Mouse (Mus musculus): ENCODE results near the gene Dtnb.

Gene Dtnb

DNA sequence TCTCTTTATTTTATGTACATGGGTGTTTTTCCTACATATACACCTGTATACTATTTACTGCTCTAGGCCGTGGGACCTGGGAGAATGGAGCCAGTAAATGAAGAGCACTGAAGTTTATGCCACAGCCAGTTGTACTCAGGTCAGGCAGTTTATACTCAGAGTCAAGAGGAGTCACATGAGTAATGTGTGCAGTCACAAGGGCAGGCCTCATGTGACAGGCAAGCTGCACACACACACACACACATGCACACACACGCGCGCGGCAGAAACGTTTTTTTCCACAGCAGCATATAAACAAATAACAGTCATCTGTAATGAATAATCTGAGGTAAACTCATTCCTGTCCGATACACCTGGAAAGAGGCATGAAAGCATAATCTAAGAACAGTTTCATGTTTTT lies 164.8 kb downstream of the Dtnb start:
- DNase-seq = no peak

DNA sequence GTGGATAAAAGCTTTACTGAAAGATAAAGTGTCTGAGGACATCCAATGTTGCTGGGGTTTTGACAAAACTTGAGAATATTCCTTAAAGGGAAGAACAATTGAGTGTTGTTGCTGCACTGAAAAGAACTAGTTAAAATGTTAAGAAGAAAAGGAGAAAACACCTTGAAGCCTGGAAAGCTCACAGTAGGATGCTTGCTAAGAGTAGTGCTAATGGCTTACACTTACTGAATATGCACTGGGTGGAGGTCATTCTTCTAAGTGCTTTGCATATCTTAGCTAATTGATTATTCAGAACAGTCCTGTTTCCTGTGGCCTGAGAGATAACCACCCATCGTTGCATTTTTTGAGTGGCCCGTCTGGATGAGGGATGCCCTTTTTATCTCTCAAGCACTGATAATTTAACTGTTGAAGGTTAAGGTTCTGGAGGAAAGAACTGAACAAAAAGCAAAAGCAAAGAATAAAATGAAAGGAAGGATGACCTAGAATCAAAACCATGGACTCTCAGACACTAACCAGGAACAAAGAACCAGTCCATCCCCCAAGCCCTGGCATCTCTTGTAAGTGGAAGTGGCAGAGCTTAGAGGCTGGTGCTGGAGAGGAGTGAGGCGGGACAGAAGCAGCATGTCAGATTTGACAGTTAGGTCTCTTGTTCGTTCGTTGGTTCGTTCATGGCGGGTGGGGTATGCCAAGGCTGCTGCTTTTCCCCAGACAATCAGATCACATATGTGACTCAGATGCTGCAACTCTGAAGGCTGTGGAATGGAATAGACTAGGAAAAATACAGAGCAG lies 166.8 kb downstream of the Dtnb start:
- DNase-seq = no peak

DNA sequence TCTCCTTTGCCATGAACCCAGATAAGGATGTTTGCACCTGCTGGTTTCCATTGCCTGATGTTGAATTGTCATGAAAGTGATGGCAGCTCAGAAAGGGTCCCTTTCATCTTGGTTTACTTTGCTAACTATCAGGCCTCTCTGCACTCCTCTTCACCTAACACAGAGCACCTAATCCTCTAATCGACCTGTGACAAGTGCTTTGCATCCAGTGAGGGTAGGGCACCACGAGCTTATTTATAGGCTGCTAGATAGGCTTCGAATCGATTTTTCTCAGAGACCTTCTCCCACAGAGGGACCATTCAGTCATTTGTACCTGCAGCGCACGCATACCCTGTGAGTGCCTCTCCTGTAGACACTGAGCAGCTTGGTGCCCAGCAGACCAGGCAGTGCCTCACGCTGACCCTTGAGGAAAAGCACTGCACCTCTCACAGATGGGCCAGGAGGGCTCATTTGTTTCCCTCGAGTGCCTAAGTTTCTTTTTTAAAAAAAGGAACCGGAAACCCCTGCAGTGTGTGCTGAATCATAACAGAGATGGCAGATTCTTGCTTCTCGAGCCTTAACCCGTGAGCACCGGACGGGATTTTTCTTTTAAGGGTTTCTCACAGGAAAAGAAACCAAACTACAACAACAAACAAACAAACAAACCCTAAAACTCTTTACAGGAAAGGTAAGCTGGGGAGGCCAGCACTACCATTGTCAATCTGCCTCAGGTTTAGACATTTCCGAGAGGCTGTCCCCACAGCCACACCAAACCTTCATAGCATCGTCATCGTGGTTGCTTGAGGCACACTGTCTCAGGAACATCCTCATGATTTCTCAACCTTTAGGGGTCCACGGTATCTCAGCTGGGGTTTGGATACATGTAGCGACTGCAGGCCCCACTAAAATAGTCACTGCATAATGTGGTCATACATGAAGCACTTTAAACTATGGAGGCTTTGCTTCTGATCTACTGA lies 167.8 kb downstream of the Dtnb start:
- no peak for DNase-seq

DNA sequence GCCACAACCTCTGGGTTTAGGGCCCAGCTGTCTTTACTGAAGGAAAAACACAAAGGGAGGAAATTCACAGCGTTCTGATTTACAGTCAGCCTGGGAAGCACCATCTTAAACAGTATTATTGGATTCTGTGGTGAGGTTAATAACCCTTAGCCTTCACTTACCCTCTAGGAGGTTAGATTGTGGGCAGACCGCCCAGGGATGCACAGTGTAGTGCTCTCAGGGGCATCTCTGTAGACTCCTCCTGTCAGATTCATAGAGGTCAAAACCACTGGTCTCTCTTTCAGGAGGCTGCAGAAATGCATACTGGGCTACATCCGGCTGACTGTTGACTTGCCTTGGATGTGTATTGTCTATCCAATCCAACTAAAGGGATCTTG lies 168.5 kb downstream of the Dtnb start:
- no peak for DNase-seq

DNA sequence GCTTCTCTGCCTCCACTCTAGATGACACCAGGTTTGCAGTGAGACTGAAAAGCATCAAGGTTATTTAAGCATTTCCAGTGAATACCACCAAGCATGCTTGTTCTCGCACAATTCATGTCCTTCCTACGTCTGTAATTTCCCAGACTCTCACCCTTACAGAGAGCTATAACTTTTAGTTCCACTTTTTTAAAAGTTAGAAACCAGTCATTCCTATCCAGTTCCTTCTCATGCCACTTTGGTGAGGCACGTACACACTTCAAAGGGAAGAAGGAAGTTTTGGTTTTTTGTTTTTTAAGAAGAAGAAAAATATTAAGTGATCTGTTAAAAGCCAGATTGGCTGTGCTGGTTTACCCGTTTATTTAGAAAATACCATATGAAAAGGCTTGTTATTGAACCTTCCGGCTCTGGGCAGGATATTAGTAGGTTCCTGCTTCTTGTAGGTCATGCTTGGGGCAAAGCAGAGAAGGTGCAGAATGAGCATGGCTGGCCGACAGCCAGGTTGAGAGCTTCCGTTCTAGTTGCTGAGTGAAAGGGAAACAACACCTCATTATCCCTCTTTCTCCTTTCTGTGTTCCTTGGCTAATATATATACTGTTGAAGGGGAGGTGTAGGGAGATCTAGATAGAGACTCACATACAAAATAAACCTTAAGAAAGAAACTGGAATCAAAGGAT lies 173.4 kb downstream of the Dtnb start:
- peak; percentile 14 for DNase-seq

DNA sequence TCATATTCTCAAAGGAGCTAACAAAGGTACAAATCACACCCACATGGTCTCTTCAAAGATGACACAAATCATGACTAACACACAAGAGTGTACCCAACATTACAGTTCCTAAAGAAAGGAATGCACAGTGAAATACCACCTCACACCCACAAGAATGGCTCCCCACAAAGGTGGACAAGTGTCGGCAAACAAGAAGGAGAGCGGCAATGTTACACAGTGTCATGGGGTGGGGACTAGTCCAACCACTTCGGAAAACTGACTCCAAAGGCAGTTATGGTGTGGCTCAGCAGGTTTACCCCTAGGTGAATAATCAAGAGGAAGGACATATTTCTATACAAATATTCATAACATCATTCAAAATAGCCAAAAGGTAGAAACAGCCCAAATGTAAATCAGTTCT lies 174.2 kb downstream of the Dtnb start:
- no peak for DNase-seq

DNA sequence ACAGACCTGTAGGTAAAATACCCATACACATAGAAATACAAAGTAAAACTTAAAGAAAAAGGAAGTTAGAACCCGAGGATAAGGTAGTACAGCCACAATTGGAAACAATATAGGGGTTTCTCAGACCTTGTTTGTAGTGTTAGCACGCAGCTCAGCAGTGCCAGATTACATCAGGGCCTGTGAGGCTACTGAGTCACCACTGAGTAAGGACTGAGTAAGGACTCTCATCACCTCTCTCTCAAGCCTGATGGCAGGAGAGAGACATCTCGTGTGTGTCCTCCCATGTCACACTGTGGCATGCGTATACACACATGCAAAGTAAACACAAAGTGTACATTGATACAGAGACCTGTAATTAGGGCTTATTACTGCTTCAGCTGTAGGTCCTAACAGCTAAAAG lies 175.4 kb downstream of the Dtnb start:
- DNase-seq = no peak

DNA sequence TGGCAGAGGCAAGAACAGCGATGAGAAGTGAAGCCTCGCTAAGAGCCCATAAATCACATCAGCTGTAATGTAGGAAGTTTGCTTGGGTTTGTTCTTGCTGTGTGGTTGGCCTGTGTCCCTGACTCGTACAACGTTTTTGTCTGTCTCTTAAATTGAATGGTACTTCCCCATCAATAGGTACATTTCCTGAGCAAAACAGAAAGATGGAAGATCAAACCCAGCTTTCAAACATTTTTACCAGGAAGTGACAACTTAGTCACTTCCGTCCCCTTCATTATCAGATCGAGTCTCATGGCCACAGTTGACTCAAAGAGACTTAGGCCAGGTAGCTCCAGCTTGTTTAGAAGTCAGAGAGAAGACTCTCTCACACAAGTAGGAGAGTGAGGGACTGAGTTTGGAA lies 183.3 kb downstream of the Dtnb start:
- no peak for DNase-seq

DNA sequence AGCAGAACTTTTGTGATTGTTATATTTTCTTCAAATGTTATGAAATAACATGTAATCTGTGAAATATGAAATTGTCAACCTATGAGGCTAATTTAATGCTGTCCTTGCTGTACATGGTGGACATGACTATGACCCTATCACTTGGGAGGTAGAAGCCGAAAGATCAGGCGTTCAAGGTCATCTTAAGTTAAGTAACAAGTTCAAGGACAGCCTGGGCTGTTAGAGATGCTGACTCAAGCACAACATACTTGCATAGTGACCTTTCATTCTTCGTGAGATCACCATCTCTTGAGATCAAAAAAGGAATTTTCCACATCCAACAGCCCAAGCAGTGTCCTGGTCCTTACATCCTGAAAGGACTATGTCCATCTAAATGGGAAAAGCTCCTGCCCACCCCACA lies 184.0 kb downstream of the Dtnb start:
- DNase-seq = no peak

DNA sequence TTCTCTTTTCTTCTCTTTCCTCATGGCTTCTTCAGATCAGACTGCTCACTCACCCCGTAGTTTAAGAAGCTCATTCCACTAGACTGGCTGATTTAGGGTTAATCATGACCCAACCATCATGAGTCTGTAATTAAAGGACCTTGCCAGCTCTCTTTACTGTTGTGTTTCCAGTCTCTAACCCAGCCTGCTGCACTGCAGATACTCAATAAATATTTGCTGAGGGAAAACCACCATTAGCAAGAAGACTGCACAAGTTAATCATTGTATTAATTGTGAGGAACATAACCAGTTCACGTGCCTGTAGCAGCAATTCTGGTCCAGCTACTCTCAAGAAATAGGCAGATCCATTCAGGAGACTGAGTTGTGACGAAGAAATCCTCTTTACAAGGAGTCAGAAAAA lies 185.9 kb downstream of the Dtnb start:
- no peak for DNase-seq

DNA sequence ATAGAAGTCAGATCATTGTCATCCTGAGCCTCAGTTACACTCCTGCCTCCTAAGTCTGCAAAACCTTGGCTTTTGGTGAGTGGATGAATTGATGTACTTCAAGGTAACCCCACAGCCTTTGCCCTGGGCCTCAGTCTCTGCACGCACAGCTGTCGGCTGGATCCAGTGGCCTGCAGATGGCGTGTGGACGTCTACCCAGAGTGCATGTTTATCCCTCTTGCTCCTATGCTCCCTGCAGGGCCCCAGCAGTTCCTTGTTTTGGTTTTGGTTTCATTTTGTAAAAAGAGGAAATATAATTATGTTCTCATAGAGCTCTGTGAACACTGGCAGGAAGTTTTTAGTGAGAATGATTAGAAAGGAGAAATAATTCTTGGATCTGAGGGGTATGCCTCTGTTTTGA lies 187.2 kb downstream of the Dtnb start:
- no peak for DNase-seq

DNA sequence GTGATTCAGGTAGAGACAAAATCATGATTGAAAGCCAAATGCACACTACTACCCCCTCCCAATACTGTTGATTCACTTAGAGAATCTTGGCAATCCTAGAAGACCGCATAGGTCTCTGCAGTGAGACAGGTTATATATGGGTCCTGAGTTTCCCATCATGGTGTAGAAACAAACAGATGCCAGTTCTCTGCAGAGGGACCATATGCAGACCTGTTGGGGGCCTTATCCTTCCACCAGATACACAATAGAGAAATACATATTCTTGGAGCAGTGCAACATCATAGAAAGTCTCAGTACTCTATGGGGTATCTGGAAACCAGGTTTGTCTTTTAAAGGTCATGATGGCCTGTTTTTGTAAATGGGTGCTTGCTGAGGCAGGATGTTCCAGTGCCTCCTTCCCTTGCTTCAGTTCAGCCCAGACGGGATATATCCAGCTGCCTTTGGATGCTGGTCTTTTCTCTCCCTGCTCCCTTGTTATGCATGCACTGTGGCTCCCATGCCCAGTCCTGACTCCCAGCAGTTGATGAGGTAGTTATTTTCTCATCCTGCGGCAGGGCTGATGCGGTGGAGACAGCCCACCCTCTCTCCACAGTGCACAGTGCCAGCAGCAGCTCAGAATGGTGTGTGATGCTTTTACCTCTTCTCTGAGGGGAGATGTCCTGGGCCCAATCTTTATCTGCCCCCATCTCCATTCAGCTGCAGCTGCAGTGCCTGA lies 188.9 kb downstream of the Dtnb start:
- no peak for DNase-seq

DNA sequence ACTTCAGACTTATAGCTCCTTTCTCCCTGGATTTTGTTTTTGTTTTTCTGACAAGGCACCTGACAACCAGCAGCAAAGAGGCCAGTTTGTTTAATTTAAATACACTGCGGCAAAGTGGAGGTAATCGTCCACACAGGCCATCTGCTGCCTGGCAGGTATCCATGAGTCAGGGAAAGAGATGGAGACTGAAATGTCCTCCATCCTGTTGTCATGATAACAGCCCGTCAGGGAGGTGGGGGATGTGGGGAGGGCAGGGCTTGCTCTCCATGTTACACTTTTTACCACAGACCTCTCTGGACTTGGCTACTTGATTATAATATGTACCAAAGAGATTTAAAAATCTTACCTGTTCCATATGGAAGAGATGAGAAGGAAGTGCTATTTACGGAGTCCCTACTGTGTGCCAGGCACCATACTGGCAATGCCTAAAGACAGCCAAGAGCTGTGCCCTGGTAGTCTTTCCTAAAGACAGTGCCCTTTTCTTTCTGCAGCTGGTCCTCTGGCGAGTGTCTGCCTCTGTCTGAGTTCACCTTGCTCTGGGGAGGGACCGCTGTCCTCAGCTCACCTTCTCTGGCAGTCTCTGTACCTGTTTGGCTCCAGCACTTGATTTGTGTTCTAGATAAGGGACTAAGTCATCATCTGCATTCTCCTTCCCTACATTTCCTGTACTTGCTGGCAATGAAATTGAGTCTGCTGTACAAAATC lies 189.6 kb downstream of the Dtnb start:
- no peak for DNase-seq

DNA sequence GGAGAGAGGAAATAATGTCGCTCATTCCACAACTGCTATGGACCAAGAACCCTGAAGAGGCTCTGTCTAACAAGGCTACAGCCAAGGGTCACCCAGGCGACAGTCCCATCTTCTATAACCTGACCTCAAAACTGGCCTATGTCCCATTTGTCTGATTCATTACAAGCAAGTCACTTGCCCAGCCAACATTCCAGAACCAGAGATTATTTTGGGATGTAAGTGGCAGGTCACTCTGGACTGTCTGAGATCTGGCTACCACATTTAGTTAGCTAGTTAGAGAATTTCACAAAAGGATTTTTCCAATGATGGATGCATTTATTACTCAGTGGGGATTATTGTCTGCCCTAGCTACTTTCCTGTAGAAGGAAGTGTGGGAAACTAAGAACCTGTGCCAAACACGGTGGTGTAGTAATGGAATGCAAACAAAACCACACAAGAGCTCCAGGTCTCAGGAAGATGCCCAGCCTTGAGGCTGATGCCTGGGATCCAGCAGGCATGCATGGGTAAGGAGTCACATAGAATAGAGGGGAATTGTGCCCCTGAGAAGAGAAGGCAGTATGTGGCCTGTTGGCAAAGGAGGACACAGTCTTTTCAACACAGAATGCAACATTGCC lies 192.1 kb downstream of the Dtnb start:
- DNase-seq = no peak

DNA sequence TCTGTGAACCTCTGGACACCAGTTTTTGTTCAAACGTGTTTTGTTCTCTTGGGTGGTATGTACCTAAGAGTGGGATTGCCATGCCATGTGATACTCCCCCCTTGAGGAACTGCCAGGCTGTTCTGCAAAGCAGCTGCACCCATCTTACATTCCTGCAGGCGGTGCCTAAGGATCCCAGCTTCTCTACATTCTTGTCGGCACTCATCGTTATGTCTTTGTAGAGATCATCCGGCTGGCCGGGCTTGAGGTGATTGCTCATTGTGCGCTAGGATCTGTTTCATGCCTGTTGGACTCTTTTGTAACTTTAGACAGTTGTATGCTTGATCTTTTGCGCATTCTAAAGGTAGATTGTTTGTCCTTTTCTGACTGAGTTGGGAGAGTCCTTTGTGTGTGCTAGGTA lies 195.2 kb downstream of the Dtnb start:
- no peak for DNase-seq

DNA sequence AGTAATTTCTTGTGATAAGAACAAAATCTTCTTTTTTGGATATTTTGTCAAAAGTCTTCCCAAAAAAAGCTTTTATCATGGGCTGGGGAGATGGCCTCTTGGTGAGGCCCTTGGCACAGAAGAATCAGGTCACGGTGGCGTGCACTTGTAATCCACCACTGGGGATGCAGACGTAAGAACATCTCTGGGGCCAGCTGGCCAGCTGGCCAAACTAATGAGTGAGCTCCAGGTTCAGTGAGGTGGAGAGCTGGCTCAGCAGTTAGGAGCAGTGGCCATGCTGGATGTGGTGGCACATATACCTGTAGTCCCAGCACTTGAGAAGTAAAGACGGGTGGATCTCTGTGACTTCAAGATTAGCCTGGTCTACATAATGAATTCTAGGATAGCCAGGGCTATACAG lies 196.2 kb downstream of the Dtnb start:
- DNase-seq = no peak

DNA sequence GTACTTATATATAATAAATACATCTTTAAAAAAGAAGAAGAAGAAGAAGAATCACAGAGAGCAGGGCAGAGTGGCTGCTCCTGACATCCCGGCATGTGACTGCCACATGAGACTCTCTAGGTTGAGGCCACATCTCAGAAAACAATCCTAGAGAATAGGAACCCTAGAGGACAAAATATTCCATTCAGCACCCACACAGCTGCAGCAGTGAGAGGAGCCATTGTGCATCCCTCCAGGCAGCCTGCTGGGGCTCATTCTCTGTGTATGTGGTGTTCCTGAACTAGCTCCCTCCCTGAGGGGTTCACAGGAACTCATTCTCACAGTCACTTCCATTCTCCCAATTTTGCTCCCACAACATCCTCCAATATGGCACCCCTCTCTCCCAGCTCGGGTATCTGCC lies 198.4 kb downstream of the Dtnb start:
- peak; percentile 41 for DNase-seq

DNA sequence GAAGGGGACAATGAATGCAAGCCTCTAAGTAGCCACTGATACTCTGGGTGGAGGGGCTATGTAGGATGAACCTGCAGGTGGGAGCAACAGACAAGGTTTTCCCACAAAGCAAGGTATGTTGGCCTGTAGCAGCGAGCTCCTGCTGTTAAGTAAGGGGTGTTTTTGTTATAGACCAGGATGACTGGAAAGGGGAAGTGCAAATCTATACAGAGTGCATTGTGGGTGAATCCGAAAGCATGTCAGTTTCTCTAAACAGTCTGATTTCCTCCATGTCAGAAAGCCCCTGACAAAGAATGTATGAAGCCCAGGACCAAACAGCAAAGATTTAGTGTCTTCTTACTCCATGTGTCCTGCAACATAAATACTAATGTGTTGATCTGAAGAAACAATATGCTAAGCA lies 198.9 kb downstream of the Dtnb start:
- DNase-seq = no peak

DNA sequence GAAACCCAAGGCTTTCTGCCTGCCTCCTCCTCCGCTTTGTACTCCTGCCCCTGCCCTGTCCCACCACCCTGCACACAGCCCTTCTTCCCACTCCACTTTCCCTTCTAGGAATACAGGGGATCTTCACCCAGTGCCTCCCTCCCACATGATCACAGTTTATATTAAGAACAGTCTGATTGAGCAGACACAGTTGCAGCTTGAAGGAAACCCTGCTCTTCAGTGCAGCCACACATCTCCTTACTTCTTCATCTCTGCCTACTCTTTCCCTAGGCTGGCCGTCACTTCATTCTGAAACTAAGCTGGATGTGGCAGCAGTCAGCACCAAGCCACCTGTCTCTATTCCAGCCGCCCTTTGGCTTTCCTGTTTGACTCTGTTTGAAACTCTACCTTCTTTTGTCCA lies 201.5 kb downstream of the Dtnb start:
- peak; percentile 66 for DNase-seq

DNA sequence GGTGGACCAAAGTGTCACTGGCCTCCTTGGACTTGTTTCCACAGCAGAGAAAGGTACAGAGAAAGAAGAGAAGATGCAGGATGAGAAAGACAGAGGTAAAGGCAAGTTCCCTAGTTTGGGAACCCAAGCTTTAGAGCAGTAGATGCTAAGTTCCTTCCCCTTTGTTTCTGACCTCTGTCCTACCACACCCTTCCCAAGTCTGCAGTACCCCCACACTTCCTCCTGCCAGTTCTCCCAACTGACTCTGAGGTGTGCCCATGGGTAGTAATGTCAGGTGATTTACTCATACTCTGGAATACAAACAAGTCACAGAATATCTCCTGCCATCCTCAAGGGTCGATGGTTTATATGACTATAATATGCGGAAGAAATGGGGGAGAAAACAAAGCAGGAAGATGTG lies 203.8 kb downstream of the Dtnb start:
- no peak for DNase-seq

DNA sequence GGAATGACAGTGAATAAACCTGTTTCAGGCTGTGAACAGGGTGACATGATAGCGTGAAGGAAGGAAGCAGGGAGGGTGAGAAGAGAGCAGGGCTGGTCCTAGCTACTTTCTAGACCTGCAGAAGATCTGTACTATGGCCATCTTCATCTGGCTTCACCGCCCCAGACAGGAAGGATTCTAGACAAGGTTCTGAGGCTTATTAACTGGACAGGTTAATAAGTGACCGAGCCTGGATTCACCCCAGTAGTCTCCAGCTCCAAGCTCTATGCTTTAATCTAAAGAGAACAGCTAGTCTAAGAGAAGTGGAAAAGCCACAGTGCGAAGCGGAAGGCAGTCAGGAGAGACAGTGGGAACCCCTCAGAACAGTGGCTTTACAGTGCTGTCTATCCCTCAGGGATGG lies 205.5 kb downstream of the Dtnb start:
- no peak for DNase-seq

DNA sequence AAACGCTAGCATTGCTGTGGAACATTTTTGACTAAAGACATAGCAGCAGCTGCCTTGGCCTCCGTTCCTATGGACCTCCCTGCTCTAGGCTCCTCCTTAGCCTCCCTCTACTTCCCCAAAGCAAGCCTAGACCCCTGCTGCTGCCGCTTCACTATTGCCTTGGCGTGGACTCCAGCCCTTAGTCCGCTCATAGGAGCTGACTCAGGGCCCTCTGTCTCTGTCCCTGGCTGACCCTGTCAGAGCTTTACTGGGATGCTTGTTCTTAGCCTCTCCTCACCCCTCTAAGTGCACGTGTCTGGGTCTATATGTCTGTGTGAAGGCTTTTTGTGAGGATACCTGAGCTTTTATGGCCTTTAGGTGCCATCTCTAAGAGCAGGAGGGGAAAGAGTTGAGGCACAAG lies 206.1 kb downstream of the Dtnb start:
- no peak for DNase-seq
